Mouse (Mus musculus) c-Kit-positive CD71-negative TER-119-negative erythroid progenitor cells, embryonic 14.5 days (primary cell): ENCODE measurements around the gene Spx.

ENCODE experiments used
- DNase-seq: peaks from one replicate; pipeline ENCODE4 v3.0.0-alpha.2; 2013; ENCODE audit warnings: low read depth

Gene Spx

GRCm38 (mm10) chr6:142429072-142429471 lies 15.8 kb downstream of the Spx start:
- DNase-seq, result no peak

GRCm38 (mm10) chr6:142451381-142451780 lies 38.1 kb downstream of the Spx start:
- DNase-seq, result no peak

GRCm38 (mm10) chr6:142453311-142453710 lies 40.1 kb downstream of the Spx start:
- no peak for DNase-seq

GRCm38 (mm10) chr6:142455314-142455996 lies 42.2 kb downstream of the Spx start:
- no peak for DNase-seq

GRCm38 (mm10) chr6:142458010-142458409 lies 44.8 kb downstream of the Spx start:
- no peak for DNase-seq

GRCm38 (mm10) chr6:142459017-142459678 lies 45.9 kb downstream of the Spx start:
- DNase-seq, result no peak

GRCm38 (mm10) chr6:142462194-142462593 lies 49.0 kb downstream of the Spx start:
- no peak for DNase-seq
